Mouse (Mus musculus) lung, adult 2 months (tissue): ENCODE results near the gene Mlst8. TPM values are rescaled to one million over a fixed set of nuclear protein-coding genes. Genes with fewer than 3 reads are reported as not detected.

Source experiments
- DNase-seq: peaks from one replicate; pipeline ENCODE4 v3.0.0; 2022
- H3K4me1 ChIP-seq: fragments of 200-500 bp; 2 replicates; pipeline ENCODE4 v1.6.1; 2011; ENCODE audit warnings: low read length; ENCODE audit not compliant: control insufficient read depth, insufficient read depth
- H3K4me3 ChIP-seq: fragments of 200-500 bp; replicated peaks from 2 replicates; pipeline ENCODE3; 2011; ENCODE audit warnings: low read depth, mild to moderate bottlenecking, control low read depth, low read length; ENCODE audit errors: extremely low read depth
- CTCF ChIP-seq: fragments of 200-500 bp; IDR thresholded peaks from 2 replicates; pipeline ENCODE4 v1.5.1; 2011; ENCODE audit warnings: mild to moderate bottlenecking, low read length, control low read depth; ENCODE audit not compliant: insufficient read depth
- POLR2A ChIP-seq: fragments of 200-500 bp; IDR thresholded peaks from 2 replicates; pipeline ENCODE4 v1.6.1; 2011; ENCODE audit warnings: low read depth, mild to moderate bottlenecking, control low read depth, low read length, borderline replicate concordance; ENCODE audit errors: extremely low read depth
- WGBS: fragments of 180-500 bp; shearing (Covaris S2); methylation state at CpG from one replicate; pipeline ENCODE4 v1.1.7; 2018; 5-methylcytosine and 5-hydroxymethylcytosine counted together
- polyA plus RNA-seq: library from polyadenylated mRNA; depleted of rRNA; stranded (reverse); fragments of >200 nt; gene quantifications from 2 replicates; pipeline ENCODE4 v1.2.3, GENCODE M21; 2012

Gene Mlst8
- polyA plus RNA-seq, 1 experiment, result 43.2 TPM

DNA sequence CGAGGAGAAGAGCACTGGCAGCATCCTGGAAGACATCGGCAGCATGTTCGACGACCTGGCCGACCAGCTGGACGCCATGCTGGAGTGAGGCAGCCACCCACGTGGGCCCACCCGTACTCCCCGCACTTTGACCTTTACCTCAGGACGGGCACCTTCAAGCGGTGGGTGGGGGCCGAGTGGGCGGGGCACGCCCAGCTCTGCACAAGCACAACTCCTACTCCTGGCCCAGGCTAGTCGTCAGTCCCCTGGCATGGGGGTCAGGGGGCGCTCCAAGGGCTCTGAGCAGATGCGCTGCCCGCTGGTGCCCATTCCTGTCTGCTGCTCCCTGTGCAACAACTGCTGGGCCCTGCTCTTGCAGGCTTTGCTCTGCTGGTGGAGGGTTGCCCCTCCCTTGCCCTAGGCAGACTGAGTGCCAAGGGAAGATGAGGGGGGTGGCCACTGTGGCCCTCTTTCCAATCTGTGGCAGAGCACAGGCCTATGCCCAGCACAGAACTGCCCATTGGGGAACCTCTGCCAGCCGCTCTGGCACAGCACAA lies 28.3 kb upstream of the Mlst8 start:
- TF ChIP-seq POLR2A (no peak), CTCF (no peak)
- WGBS, result 52% methylated on average over 19 of the region's 19 CpGs
- no peak for DNase-seq

DNA sequence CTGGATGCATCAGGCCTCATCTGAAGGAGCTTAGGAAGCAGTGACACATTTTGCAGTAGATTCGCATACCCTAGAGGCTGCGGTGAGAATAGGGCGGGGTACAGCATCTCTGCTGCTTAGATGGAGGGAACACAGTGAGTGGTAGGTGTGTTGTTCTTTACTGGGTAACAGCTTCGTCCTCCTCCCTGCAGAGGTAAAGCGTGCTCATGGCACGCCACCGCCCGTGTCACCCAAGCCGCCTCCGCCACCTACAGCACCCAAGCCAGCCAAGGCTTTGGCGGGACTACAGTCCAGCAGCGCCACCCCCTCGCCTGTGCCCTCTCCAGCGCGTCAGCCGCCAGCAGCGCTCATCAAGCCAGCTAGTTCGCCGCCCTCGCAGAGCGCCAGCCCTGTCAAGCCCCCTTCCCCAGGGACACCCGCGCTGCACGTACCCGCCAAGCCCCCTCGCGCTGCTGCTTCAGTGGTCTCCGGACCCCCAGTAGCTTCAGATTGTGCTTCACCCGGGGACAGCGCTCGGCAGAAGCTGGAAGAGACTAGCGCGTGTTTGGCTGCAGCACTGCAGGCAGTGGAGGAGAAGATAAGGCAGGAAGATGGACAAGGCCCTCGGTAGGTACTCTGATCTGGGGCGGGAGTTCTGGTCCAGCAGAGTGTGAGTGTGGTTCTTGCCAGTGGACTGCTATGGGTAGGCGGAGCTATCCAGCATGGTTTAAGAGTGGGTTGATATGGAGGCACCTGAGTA lies 27.6 kb upstream of the Mlst8 start:
- Histone ChIP-seq H3K4me3 (no peak overlapping the region), H3K4me1 (no peaks in the 10 kb centered on the region)
- no peak for TF ChIP-seq POLR2A
- TF ChIP-seq CTCF, result no peak
- 41% methylated on average over 36 of the region's 36 CpGs for WGBS
- no peak for DNase-seq

More for the DNA sequence above, 28.3 kb upstream of the Mlst8 start:
- Histone ChIP-seq H3K4me1 (no peaks in the 10 kb centered on the region), H3K4me3 (no peak overlapping the region)

- DNase-seq, result no peak
- 92% methylated on average over 30 of the region's 30 CpGs for WGBS
- TF ChIP-seq CTCF, result no peak
- no peak for TF ChIP-seq POLR2A
Observed at GRCm38 (mm10) chr17:24505286-24505955, 26.5 kb upstream of the Mlst8 start.

GRCm38 (mm10) chr17:24504085-24504484 lies 25.2 kb upstream of the Mlst8 start:
- TF ChIP-seq POLR2A, result no peak
- TF ChIP-seq CTCF, result no peak
- WGBS, result 80% methylated on average over 10 of the region's 10 CpGs
- DNase-seq, result no peak
- Histone ChIP-seq H3K4me1 (no peaks in the 10 kb centered on the region), H3K4me3 (no peak overlapping the region)

More at GRCm38 (mm10) chr17:24505286-24505955, 26.5 kb upstream of the Mlst8 start:
- Histone ChIP-seq H3K4me3 (no peak overlapping the region), H3K4me1 (no peaks in the 10 kb centered on the region)

DNA sequence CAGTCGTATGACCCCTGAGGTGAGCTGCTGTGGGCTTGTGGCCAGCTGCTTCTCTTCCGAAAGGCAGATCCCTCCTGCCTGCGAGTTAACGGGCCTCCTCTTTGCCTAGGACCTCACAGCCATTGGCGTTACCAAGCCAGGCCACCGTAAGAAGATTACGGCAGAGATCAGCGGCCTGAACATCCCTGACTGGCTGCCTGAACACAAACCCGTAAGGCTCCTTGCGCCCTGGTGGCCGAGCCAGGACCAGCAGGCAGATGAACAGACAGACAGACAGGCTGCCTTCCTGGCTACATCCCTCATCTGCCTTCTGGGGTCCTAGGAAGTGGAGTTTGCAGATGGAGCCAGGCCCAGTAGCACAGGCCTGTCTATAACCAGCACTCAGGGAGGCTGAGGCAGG lies 23.3 kb upstream of the Mlst8 start:
- no peak for TF ChIP-seq CTCF
- TF ChIP-seq POLR2A, result no peak
- Histone ChIP-seq H3K4me1 (no peaks in the 10 kb centered on the region), H3K4me3 (no peak overlapping the region)
- no peak for DNase-seq
- 49% methylated on average over 11 of the region's 11 CpGs for WGBS

DNA sequence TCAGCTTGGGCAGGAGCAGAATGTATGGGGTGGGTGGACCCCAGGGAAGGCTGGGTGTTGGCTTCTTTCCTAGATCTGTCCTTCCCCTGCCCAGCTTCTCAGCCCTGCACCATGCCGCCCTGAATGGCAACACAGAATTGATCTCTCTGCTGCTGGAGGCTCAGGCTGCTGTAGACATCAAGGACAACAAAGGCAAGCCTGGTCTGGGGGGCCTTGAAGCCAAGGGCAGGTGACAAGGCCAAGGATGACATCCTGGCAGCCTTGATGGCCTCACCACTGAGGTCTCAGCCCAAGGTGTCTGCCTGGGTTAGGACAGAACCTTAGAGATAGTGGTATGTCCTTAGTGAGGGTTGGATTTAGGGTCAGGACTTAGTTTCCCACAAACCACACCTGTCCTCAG lies 17.1 kb upstream of the Mlst8 start:
- WGBS, result 59% methylated on average over 1 of the region's 1 CpGs
- Histone ChIP-seq H3K4me1 (no peaks in the 10 kb centered on the region), H3K4me3 (no peak overlapping the region)
- DNase-seq, result no peak
- TF ChIP-seq CTCF, result no peak
- no peak for TF ChIP-seq POLR2A

GRCm38 (mm10) chr17:24495443-24495842 lies 16.6 kb upstream of the Mlst8 start:
- no peaks in the 10 kb centered on the region for H3K4me1 ChIP-seq
- no peak for DNase-seq
- TF ChIP-seq POLR2A (no peak), CTCF (no peak)
- 78% methylated on average over 3 of the region's 3 CpGs for WGBS
- no peak overlapping the region for H3K4me3 ChIP-seq

DNA sequence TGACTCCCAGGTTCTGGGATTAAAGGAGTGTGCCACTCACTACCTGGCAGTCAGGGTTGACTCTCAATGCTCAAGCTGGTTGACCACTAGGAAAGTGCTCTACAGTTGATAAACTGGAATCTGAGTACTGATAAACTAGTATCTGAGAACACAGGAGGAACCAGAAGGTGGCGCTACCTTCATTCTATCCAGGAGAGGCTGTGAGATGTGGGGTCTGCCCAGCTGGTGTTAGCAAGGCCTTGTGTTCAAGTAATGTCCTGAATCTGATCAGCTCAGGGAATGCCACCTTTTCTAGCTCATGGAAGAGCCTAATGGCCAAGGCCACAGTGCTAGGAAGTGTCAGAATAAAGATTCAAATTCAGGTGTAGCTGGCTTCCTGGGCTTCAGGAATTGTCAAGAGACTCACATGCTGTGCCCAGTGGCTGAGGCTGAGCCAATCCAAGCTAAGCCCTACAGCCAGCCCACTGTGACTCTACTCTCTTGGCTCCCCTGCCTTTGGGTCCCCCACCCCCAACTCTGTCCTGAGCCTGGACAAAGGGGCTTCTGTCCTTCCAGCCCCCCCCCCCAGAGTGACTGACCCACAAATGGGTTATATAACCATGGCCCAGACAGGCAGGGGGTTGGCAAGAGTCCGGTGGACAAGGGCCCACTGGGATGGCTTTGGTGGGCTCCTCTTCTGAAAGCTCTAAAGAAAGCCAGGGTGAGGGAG lies 15.9 kb upstream of the Mlst8 start:
- Histone ChIP-seq H3K4me3 (no peak overlapping the region), H3K4me1 (no peaks in the 10 kb centered on the region)
- DNase-seq, result peak; percentile 29
- WGBS, result 34% methylated on average over 2 of the region's 2 CpGs
- no peak for TF ChIP-seq POLR2A
- TF ChIP-seq CTCF, result peak; percentile 64

DNA sequence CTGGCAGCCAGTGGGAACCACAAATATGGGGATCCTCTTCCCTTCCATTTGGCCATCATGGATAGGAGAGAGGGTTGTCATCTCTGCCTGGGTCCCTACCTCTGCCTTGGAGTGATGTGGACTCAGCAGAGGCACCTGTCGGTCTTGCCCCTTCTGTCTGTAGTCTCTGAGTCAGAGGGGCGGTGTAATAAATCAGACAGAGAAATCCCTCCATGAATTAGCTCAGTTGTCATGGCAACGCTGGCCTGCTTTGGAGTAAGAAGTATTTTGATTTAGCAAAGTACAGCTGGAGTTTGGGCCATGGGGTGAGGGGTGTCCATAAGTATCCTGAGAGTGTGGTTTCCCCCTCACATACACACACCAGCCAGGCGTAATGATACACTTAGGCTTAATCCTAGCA lies 11.5 kb upstream of the Mlst8 start:
- Histone ChIP-seq H3K4me1 (no peaks in the 10 kb centered on the region), H3K4me3 (no peak overlapping the region)
- no peak for DNase-seq
- TF ChIP-seq CTCF, result no peak
- TF ChIP-seq POLR2A, result no peak
- 90% methylated on average over 4 of the region's 4 CpGs for WGBS
